Mouse (Mus musculus) MEL (cell line): ENCODE measurements around the gene Dnah6. TPM values are rescaled to one million over a fixed set of nuclear protein-coding genes. Genes with fewer than 3 reads are reported as not detected.

ENCODE experiments used
- DNase-seq: peaks from one replicate; pipeline ENCODE4 v3.0.0; 2011; ENCODE audit warnings: low read depth, low spot score
- H3K27ac ChIP-seq: 2 replicates; pipeline ENCODE4 v1.5.1; 2012; ENCODE audit warnings: low read depth, mild to moderate bottlenecking, control low read depth, low read length, moderate library complexity; ENCODE audit not compliant: control insufficient read depth
- H3K27me3 ChIP-seq, 2 experiments: fragments of 150-350 bp in 1 of 2; sonication (generic) in 1 of 2; 2 replicates each; pipeline ENCODE4 v1.6.1; 2012; ENCODE audit warnings: low read length in 2 of 2, mild to moderate bottlenecking in 2 of 2, improper control_type of control experiment in 1 of 2, moderate library complexity in 1 of 2; ENCODE audit not compliant: insufficient read depth in 2 of 2, control insufficient read depth in 1 of 2
- H3K36me3 ChIP-seq, 2 experiments: 2 replicates each; pipeline ENCODE4 v1.6.1; 2012 to 2014; ENCODE audit warnings: low read length in 2 of 2, improper control_type of control experiment in 1 of 2, inconsistent platforms in 1 of 2, mild to moderate bottlenecking in 1 of 2; ENCODE audit not compliant: insufficient read depth in 2 of 2, control insufficient read depth in 1 of 2
- H3K4me1 ChIP-seq, 2 experiments: fragments of 150-350 bp in 1 of 2; sonication (generic) in 1 of 2; 2 replicates each; pipeline ENCODE4 v1.6.1; 2012; ENCODE audit warnings: low read length in 2 of 2, improper control_type of control experiment in 1 of 2, mild to moderate bottlenecking in 1 of 2; ENCODE audit not compliant: insufficient read depth in 2 of 2, control insufficient read depth in 1 of 2
- H3K4me3 ChIP-seq, 2 experiments: fragments of 150-350 bp in 1 of 2; sonication (generic) in 1 of 2; 2 replicates each; pipeline ENCODE4 v1.5.1; 2012; ENCODE audit warnings: low read depth in 2 of 2, low read length in 2 of 2, mild to moderate bottlenecking in 2 of 2, moderate library complexity in 2 of 2, control low read depth in 1 of 2, improper control_type of control experiment in 1 of 2; ENCODE audit not compliant: control insufficient read depth in 1 of 2, insufficient read depth in 1 of 2
- H3K79me2 ChIP-seq: 2 replicates; pipeline ENCODE4 v1.6.1; 2012; ENCODE audit warnings: mild to moderate bottlenecking, low read length, moderate library complexity; ENCODE audit not compliant: control insufficient read depth, poor library complexity, insufficient read depth
- H3K9ac ChIP-seq: 2 replicates; pipeline ENCODE4 v1.6.1; 2012; ENCODE audit warnings: low read depth, mild to moderate bottlenecking, control low read depth, low read length, moderate library complexity; ENCODE audit not compliant: control insufficient read depth, poor library complexity, severe bottlenecking
- H3K9me3 ChIP-seq: fragments of 150-350 bp; sonication (generic); replicated peaks from 2 replicates; pipeline ENCODE4 v1.6.1; 2012; ENCODE audit warnings: mild to moderate bottlenecking, low read length, improper control_type of control experiment, moderate library complexity; ENCODE audit not compliant: insufficient read depth
- CHD1 ChIP-seq: IDR thresholded peaks from 2 replicates; pipeline ENCODE4 v1.6.1; 2012; ENCODE audit warnings: low read depth, mild to moderate bottlenecking, inconsistent platforms, low read length, improper control_type of control experiment
- CHD2 ChIP-seq: IDR thresholded peaks from 2 replicates; pipeline ENCODE4 v1.6.1; 2011; ENCODE audit warnings: low read length, improper control_type of control experiment
- E2F4 ChIP-seq: IDR thresholded peaks from 2 replicates; pipeline ENCODE4 v1.6.1; 2011; ENCODE audit warnings: low read depth, low read length, improper control_type of control experiment, borderline replicate concordance
- EP300 ChIP-seq, 2 experiments: IDR thresholded peaks; 2 replicates each; pipeline ENCODE4 v1.6.1; 2011; ENCODE audit warnings: improper control_type of control experiment in 2 of 2, low read length in 2 of 2, low read depth in 1 of 2, mild to moderate bottlenecking in 1 of 2
- ETS1 ChIP-seq: IDR thresholded peaks from 2 replicates; pipeline ENCODE4 v1.6.1; 2012; ENCODE audit warnings: low read depth, mild to moderate bottlenecking, inconsistent platforms, low read length, improper control_type of control experiment, moderate library complexity
- JUND ChIP-seq: IDR thresholded peaks from 2 replicates; pipeline ENCODE4 v1.6.1; 2011; ENCODE audit warnings: low read depth, mild to moderate bottlenecking, improper control_type of control experiment, low read length
- KAT2A ChIP-seq: conservative IDR thresholded peaks from 2 replicates; pipeline ENCODE4 v1.6.1; 2012; ENCODE audit warnings: low read depth, low read length, improper control_type of control experiment, inconsistent platforms
- MAFK ChIP-seq: IDR thresholded peaks from 2 replicates; pipeline ENCODE4 v1.6.1; 2011; ENCODE audit warnings: low read depth, mild to moderate bottlenecking, low read length, improper control_type of control experiment, borderline replicate concordance
- MAX ChIP-seq: IDR thresholded peaks from 2 replicates; pipeline ENCODE4 v1.6.1; 2011; ENCODE audit warnings: low read length, improper control_type of control experiment
- MXI1 ChIP-seq: IDR thresholded peaks from 2 replicates; pipeline ENCODE4 v1.6.1; 2011; ENCODE audit warnings: mild to moderate bottlenecking, low read depth, low read length, improper control_type of control experiment
- MYB ChIP-seq: IDR thresholded peaks from 2 replicates; pipeline ENCODE4 v1.6.1; 2011; ENCODE audit warnings: mild to moderate bottlenecking, low read depth, low read length, improper control_type of control experiment
- MYC ChIP-seq: IDR thresholded peaks from 2 replicates; pipeline ENCODE4 v1.6.1; 2011; ENCODE audit warnings: low read depth, mild to moderate bottlenecking, low read length, improper control_type of control experiment, moderate library complexity
- NELFE ChIP-seq: IDR thresholded peaks from 2 replicates; pipeline ENCODE4 v1.6.1; 2011; ENCODE audit warnings: low read depth, low read length, improper control_type of control experiment
- POLR2AphosphoS2 ChIP-seq: IDR thresholded peaks from 2 replicates; pipeline ENCODE4 v1.6.1; 2011; ENCODE audit warnings: low read length, improper control_type of control experiment
- RAD21 ChIP-seq: IDR thresholded peaks from 2 replicates; pipeline ENCODE4 v1.6.1; 2011; ENCODE audit warnings: mild to moderate bottlenecking, low read depth, low read length, improper control_type of control experiment
- RCOR1 ChIP-seq: IDR thresholded peaks from 2 replicates; pipeline ENCODE4 v1.6.1; 2012; ENCODE audit warnings: low read depth, mild to moderate bottlenecking, inconsistent platforms, low read length, improper control_type of control experiment
- SMC3 ChIP-seq: IDR thresholded peaks from 2 replicates; pipeline ENCODE4 v1.6.1; 2011; ENCODE audit warnings: low read depth, low read length, improper control_type of control experiment
- TBP ChIP-seq: IDR thresholded peaks from 2 replicates; pipeline ENCODE4 v1.8.0; 2011; ENCODE audit warnings: low read depth, low read length, improper control_type of control experiment
- TCF12 ChIP-seq: IDR thresholded peaks from 2 replicates; pipeline ENCODE4 v1.6.1; 2014; ENCODE audit warnings: low read depth, mild to moderate bottlenecking, inconsistent platforms, low read length, improper control_type of control experiment, moderate library complexity
- UBTF ChIP-seq: IDR thresholded peaks from 2 replicates; pipeline ENCODE4 v1.6.1; 2012; ENCODE audit warnings: low read depth, mild to moderate bottlenecking, inconsistent platforms, low read length, improper control_type of control experiment, moderate library complexity, borderline replicate concordance; ENCODE audit not compliant: insufficient read depth
- USF1 ChIP-seq: IDR thresholded peaks from 2 replicates; pipeline ENCODE4 v1.6.1; 2014; ENCODE audit warnings: low read depth, mild to moderate bottlenecking, inconsistent platforms, low read length, improper control_type of control experiment, moderate library complexity
- ZMIZ1 ChIP-seq: IDR thresholded peaks from 2 replicates; pipeline ENCODE4 v1.6.1; 2012; ENCODE audit warnings: low read depth, mild to moderate bottlenecking, inconsistent platforms, low read length, improper control_type of control experiment, moderate library complexity
- ZNF384 ChIP-seq: IDR thresholded peaks from 2 replicates; pipeline ENCODE4 v1.6.1; 2012; ENCODE audit warnings: low read depth, mild to moderate bottlenecking, inconsistent platforms, low read length, improper control_type of control experiment
- polyA plus RNA-seq, 2 experiments: library from polyadenylated mRNA; stranded (reverse) in 1 of 2; unstranded in 1 of 2; fragments of >175 nt in 1 of 2; fragments of >200 nt in 1 of 2; gene quantifications; 2 replicates each; pipeline versions ENCODE4 v1.2.1 to v1.2.4; 2012; ENCODE audit warnings: low replicate concordance in 2 of 2, low read depth in 1 of 2; ENCODE audit not compliant: insufficient read length in 2 of 2, insufficient read depth in 1 of 2, missing spikeins in 1 of 2
- total RNA-seq: library from RNA; depleted of rRNA; stranded (reverse); fragments of 300-350 nt; gene quantifications from 2 replicates; pipeline ENCODE4 v1.2.3, GENCODE M21; 2012

Dnah6 gene
- total and polyA plus RNA-seq, 3 experiments = not detected

- Histone ChIP-seq H3K79me2 (no peaks in the 10 kb centered on the region), H3K27me3 (no peaks in the 10 kb centered on the region; a peak in 1 of 4 replicates), H3K27ac (no peak overlapping the region), H3K36me3 (no peaks in the 10 kb centered on the region), H3K4me3 (no peak overlapping the region), H3K9me3 (no peaks in the 10 kb centered on the region), H3K4me1 (no peaks in the 10 kb centered on the region), H3K9ac (no peak overlapping the region)
- DNase-seq = no peak
- TF ChIP-seq SMC3 (no peak), ZNF384 (no peak), EP300 (IDR thresholded peaks at IDR 0.05; ENCODE audit: low read depth in 1 of 2, low read length in 2 of 2) (no peak), POLR2AphosphoS2 (no peak), UBTF (no peak), KAT2A (no peak), TCF12 (no peak), MAX (no peak), MYB (no peak), CHD1 (no peak), TBP (no peak)
These were observed 39.4 kb downstream of the Dnah6 start for GRCm38 (mm10) chr6:73182006-73182405.

GRCm38 (mm10) chr6:73175156-73175555 lies 46.3 kb downstream of the Dnah6 start:
- DNase-seq = no peak
- H3K27me3 ChIP-seq = peaks cover 0 to 2% of the 10 kb centered on the region in 2 experiments; a peak in 1 of 4 replicates
- no peaks in the 10 kb centered on the region for H3K79me2 ChIP-seq
- H3K4me1 ChIP-seq = no peaks in the 10 kb centered on the region
- H3K9ac ChIP-seq = no peak overlapping the region
- TF ChIP-seq EP300 (IDR thresholded peaks at IDR 0.05; ENCODE audit: low read depth in 1 of 2, low read length in 2 of 2) = no peak
- no peak for TF ChIP-seq CHD2
- no peak for TF ChIP-seq ZMIZ1
- no peak for TF ChIP-seq KAT2A
- TF ChIP-seq TCF12 = no peak
- TF ChIP-seq RCOR1 = no peak
- TF ChIP-seq USF1 = no peak
- no peak for TF ChIP-seq RAD21
- TF ChIP-seq MYC = no peak
- TF ChIP-seq MXI1 = no peak
- TF ChIP-seq JUND = no peak
- no peak for TF ChIP-seq MAFK
- TF ChIP-seq TBP = no peak
- no peak for TF ChIP-seq ETS1
- TF ChIP-seq NELFE = no peak
- TF ChIP-seq MAX = no peak
- no peak for TF ChIP-seq E2F4
- no peak for TF ChIP-seq UBTF
- no peaks in the 10 kb centered on the region for H3K9me3 ChIP-seq
- H3K27ac ChIP-seq = no peak overlapping the region
- H3K36me3 ChIP-seq = no peaks in the 10 kb centered on the region
- no peak overlapping the region for H3K4me3 ChIP-seq
